Mouse (Mus musculus) neural tube, embryonic 14.5 days (tissue): ENCODE data around the gene Trim66. TPM values are rescaled to one million over a fixed set of nuclear protein-coding genes. Genes with fewer than 3 reads are reported as not detected.
A peak's percentile ranks its signal among the peaks of the same experiment; 100 is the strongest.

Experiments used
- ATAC-seq: fragments of 200-750 bp; cut with Nextera tagmentation; 2 replicates; pipeline ENCODE4 v1.8.0; 2017; ENCODE audit warnings: low read depth, mild to moderate bottlenecking, moderate TSS enrichment, moderate library complexity
- H3K27ac ChIP-seq: fragments of 300-500 bp; sonication (generic); 2 replicates; pipeline ENCODE4 v1.5.1; 2014; ENCODE audit warnings: low read depth, mild to moderate bottlenecking, control low read depth, low read length, moderate library complexity, mixed read lengths
- H3K27me3 ChIP-seq: fragments of 300-500 bp; sonication (generic); 2 replicates; pipeline ENCODE4 v1.6.1; 2014; ENCODE audit warnings: low read length; ENCODE audit not compliant: control insufficient read depth, insufficient read depth
- H3K36me3 ChIP-seq: fragments of 300-500 bp; sonication (generic); 2 replicates; pipeline ENCODE4 v1.6.1; 2014; ENCODE audit warnings: low read length, mixed read lengths; ENCODE audit not compliant: control insufficient read depth, insufficient read depth
- H3K4me1 ChIP-seq: fragments of 300-500 bp; sonication (generic); 2 replicates; pipeline ENCODE4 v1.6.1; 2014; ENCODE audit warnings: low read length; ENCODE audit not compliant: control insufficient read depth, insufficient read depth
- H3K4me2 ChIP-seq: fragments of 300-500 bp; sonication (generic); 2 replicates; pipeline ENCODE4 v1.6.1; 2014; ENCODE audit warnings: mild to moderate bottlenecking, low read depth, low read length, control low read depth
- H3K4me3 ChIP-seq: fragments of 300-500 bp; sonication (generic); 2 replicates; pipeline ENCODE4 v1.5.1; 2014; ENCODE audit warnings: low read depth, low read length, control low read depth, mixed read lengths
- H3K9ac ChIP-seq: fragments of 300-500 bp; sonication (generic); replicated peaks from 2 replicates; pipeline ENCODE4 v1.6.1; 2014; ENCODE audit warnings: low read depth, mild to moderate bottlenecking, control low read depth, low read length, mixed read lengths
- H3K9me3 ChIP-seq: fragments of 300-500 bp; sonication (generic); 2 replicates; pipeline ENCODE4 v1.6.1; 2016; ENCODE audit warnings: low read length; ENCODE audit not compliant: control insufficient read depth
- WGBS: fragments of 180-500 bp; shearing (Covaris S2); extraction: QIAGEN DNeasy Blood & Tissue Kit; methylation state at CpG from one replicate; pipeline ENCODE4 v1.1.7; 2014; 5-methylcytosine and 5-hydroxymethylcytosine counted together
- polyA plus RNA-seq: library from polyadenylated mRNA; unstranded; fragments of >200 nt; fragmentation: Nextera tagmentation; extraction: Ambion mirVana; gene quantifications from 2 replicates; pipeline ENCODE4 v1.2.1, GENCODE M21; 2014

The Trim66 gene
- polyA plus RNA-seq, 1 experiment from 2014 or later = 0.60 TPM

DNA sequence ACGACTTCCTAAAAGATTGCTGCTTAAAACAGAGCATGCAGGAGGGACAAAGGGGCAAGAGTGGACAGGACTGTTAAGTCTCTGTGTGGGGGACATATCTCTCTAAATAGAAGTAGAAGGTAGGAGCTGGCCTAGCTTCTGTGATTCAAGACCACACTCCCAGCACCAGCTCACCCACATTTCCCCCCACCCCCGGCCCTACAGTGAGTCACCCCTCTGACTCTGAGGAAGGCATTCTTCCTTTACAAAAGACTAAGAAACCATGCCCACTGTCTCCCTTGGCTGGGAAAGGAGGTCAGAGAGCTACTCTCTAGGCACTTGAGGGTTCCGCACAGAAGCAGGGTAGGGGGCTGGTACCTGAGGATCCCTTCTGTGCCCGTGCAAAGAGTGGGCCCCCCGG lies 23.7 kb downstream of the Trim66 start:
- no peak for ATAC-seq
- Histone ChIP-seq H3K4me1 (no peaks in the 10 kb centered on the region), H3K9ac (no peak overlapping the region), H3K27ac (no peak overlapping the region), H3K36me3 (no peaks in the 10 kb centered on the region), H3K4me3 (no peak overlapping the region), H3K4me2 (no peak overlapping the region), H3K9me3 (no peaks in the 10 kb centered on the region), H3K27me3 (no peaks in the 10 kb centered on the region)
- WGBS = 75% methylated on average over 5 of the region's 5 CpGs

DNA sequence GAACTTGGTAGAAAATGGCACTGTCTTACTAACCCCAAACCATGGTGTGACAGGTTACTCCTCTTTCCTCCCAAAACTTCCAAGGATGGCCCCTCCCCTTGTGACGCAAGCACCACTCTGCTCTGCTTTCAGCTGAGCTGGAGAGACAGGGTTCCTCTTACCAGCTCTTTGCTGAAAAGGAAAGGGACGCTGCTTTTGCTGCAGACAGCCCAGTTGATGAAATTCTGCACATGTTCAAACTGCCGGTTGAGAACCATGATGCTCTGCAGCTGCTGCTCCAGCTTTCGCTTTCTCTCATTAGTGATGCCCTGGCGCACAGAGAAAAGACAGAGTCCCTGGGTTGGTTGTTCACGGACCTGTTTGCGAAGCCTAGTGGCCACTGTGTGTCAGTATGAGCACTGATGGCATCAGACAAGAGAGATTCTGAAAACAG lies 27.2 kb downstream of the Trim66 start:
- H3K27ac ChIP-seq = no peak overlapping the region
- no peaks in the 10 kb centered on the region for H3K9me3 ChIP-seq
- H3K4me1 ChIP-seq = no peaks in the 10 kb centered on the region
- no peak overlapping the region for H3K4me3 ChIP-seq
- H3K36me3 ChIP-seq = no peaks in the 10 kb centered on the region
- H3K9ac ChIP-seq = no peak overlapping the region
- peak; percentile 65; the same call in 1 of the 2 replicates for ATAC-seq
- 22% methylated on average over 7 of the region's 7 CpGs for WGBS
- H3K27me3 ChIP-seq = no peaks in the 10 kb centered on the region
- H3K4me2 ChIP-seq = peak overlapping the region; percentile 16; the same call in 1 of the 2 replicates

DNA sequence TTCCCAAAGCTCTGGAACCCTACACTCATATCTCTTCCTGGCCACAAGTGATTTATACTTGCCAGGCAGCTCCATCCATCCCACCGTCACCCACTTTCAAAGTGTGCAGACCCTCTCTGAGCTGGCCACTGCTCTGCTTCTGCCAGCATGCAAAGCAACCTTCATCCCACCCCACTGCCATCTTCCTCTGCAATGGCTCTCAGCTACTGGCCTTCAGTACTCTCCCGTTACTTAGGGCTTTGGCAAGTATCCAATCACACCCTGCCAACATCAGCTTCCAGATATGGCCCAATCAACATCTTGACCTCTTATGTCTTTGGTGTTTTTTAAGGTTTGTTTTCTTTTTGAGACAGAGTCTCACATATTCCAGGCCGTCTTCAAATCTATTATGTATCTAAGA lies 30.0 kb downstream of the Trim66 start:
- no peak for ATAC-seq
- Histone ChIP-seq H3K4me3 (no peak overlapping the region), H3K9me3 (no peaks in the 10 kb centered on the region), H3K36me3 (no peaks in the 10 kb centered on the region), H3K4me1 (no peaks in the 10 kb centered on the region), H3K9ac (no peak overlapping the region), H3K4me2 (no peak overlapping the region), H3K27ac (no peak overlapping the region), H3K27me3 (no peaks in the 10 kb centered on the region)
- 90% methylated on average over 3 of the region's 3 CpGs for WGBS

DNA sequence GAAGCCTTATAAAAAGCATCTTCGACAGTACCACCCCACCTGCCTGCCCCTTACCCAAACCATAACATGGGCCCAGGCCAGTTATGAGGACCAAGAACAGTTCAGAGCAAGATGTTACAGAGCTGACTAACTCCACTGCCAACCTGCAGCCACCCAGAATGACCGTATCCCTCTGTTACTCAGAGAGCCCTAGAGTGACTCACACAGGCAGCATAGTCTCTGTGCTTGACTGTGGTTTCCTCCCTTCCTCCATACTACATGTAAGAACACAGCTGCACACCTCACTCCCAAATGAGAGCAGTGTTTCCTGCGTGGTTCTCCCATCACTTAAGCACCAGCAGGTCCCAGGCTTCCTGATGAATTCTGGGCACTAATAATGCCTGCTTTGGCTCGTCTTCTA lies 37.2 kb downstream of the Trim66 start:
- H3K9ac ChIP-seq = no peak overlapping the region
- no peaks in the 10 kb centered on the region for H3K27me3 ChIP-seq
- H3K36me3 ChIP-seq = no peaks in the 10 kb centered on the region
- no peaks in the 10 kb centered on the region for H3K4me1 ChIP-seq
- no peak overlapping the region for H3K4me3 ChIP-seq
- H3K27ac ChIP-seq = no peak overlapping the region
- H3K4me2 ChIP-seq = no peak overlapping the region
- 77% methylated on average over 4 of the region's 4 CpGs for WGBS
- no peak for ATAC-seq
- H3K9me3 ChIP-seq = no peaks in the 10 kb centered on the region; the same call in 1 of the 2 replicates

DNA sequence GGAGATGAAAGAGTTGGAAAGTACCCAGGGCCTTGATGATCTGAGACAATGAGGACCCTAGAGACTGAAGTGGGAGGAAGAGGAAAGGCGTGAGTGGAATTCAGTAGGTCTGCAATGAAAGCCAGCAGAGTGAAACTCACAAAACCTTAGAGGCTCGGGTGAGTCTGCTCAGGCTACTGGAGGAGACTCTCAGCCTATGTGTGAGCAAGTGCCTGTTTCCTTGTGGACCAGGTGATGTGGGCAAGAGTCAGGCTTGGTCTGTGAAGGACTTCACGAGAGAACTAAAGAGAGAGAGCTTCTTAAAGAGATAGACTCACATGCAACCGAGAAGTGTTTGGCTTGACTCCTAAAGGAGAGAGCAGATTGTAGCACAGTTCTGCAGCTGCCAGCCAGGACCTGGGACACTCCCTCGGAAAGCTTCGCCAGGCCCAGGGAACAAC lies 39.7 kb downstream of the Trim66 start:
- H3K27ac ChIP-seq = no peak overlapping the region

DNA sequence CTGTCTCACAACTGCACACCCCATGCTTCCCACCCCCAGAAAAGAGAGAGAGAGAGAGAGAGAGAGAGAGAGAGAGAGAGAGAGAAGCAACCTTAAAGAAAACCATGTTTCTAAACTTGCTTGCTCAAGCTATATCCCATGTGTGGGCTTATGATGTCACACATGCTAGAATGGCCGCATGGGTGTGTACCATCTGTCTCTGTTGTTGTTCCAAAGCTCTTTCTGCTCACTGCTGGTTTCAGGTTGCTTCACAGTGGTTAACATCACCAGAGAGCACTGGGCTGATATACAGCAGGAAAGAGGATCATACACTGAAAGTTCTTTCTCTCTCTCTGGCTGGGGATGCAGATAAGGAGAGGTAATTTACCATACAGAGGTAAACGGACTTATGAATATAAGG lies 40.3 kb downstream of the Trim66 start:
- no peak overlapping the region for H3K4me3 ChIP-seq
- no peak for ATAC-seq
- no peaks in the 10 kb centered on the region for H3K27me3 ChIP-seq
- no peaks in the 10 kb centered on the region for H3K36me3 ChIP-seq
- H3K9me3 ChIP-seq = no peaks in the 10 kb centered on the region; the same call in 1 of the 2 replicates
- H3K4me2 ChIP-seq = no peak overlapping the region
- 58% methylated on average over 2 of the region's 2 CpGs for WGBS
- no peak overlapping the region for H3K9ac ChIP-seq
- H3K4me1 ChIP-seq = no peaks in the 10 kb centered on the region
- no peak overlapping the region for H3K27ac ChIP-seq

More for the DNA sequence above, 39.7 kb downstream of the Trim66 start:
- no peaks in the 10 kb centered on the region; the same call in 1 of the 2 replicates for H3K9me3 ChIP-seq
- no peaks in the 10 kb centered on the region for H3K36me3 ChIP-seq
- no peak overlapping the region for H3K4me2 ChIP-seq
- H3K27me3 ChIP-seq = no peaks in the 10 kb centered on the region
- WGBS = 49% methylated on average over 6 of the region's 6 CpGs
- H3K9ac ChIP-seq = no peak overlapping the region
- ATAC-seq = no peak
- no peak overlapping the region for H3K4me3 ChIP-seq
- no peaks in the 10 kb centered on the region for H3K4me1 ChIP-seq

DNA sequence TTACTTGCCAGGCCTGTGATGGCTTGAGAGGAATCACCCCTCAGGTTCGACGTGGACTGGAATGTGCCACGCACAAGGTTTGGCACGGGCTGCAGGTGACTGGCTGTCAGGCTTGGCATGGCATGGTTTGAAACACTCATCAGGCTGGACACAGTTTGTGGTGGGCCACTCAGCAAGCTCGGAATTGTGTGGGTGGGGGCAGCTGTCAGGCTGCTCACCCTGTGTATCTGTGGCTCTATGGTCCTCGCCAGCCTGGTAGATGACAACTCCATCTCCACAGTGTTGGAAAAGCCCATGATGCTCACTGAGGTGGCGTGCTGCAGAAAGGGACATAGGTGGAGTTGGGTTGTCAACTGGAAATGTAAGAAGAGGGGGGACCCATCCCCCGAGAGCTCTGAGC lies 47.2 kb downstream of the Trim66 start:
- Histone ChIP-seq H3K27ac (no peak overlapping the region), H3K9me3 (no peaks in the 10 kb centered on the region), H3K9ac (no peak overlapping the region), H3K4me2 (no peak overlapping the region), H3K36me3 (no peaks in the 10 kb centered on the region), H3K4me3 (no peak overlapping the region), H3K4me1 (no peaks in the 10 kb centered on the region), H3K27me3 (no peaks in the 10 kb centered on the region)
- 93% methylated on average over 8 of the region's 8 CpGs for WGBS
- no peak for ATAC-seq

DNA sequence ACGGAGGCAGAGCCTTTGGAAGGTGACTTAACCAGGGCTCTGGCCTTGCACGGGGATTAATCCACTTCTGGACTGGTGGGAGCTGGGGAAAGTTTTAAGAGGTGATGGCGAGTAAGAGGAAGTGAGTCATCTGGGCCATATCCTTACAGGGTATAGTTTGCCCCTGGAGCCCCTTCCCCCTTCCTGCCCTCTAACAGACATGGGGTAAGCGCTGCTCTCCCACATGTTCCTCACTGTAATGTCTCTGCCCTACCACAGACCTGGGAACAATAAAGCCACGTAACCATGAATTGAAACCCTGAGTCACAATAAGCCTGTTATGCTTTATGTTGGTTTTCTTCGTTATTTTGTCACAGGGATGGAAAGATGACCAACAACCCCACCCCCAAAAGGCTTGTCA lies 51.4 kb downstream of the Trim66 start:
- no peak overlapping the region for H3K4me3 ChIP-seq
- H3K36me3 ChIP-seq = no peaks in the 10 kb centered on the region
- H3K9ac ChIP-seq = no peak overlapping the region
- ATAC-seq = no peak
- WGBS = 78% methylated on average over 6 of the region's 6 CpGs
- H3K4me1 ChIP-seq = no peaks in the 10 kb centered on the region
- no peaks in the 10 kb centered on the region for H3K9me3 ChIP-seq
- H3K27ac ChIP-seq = no peak overlapping the region
- no peak overlapping the region for H3K4me2 ChIP-seq
- no peaks in the 10 kb centered on the region for H3K27me3 ChIP-seq

DNA sequence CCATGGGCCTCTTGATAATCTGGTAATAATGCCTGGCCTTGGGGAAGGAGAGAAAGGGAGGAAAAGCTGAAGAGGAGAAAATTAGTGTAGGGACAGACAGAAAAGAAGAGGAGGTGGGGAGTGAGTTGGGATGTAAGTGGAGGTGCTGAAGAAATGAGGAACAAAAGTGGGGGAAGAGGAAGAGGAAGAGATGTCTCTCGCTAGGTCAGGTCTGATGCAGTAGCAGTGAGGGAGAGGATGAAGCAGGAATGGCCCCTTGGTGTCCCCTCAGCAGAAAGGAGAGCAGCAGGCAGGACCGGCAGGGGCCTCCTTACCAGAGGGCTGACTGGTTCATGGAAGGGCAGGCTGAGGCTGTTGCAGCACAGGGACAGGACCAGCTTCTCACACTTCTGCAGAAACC lies 52.2 kb downstream of the Trim66 start:
- Histone ChIP-seq H3K36me3 (no peaks in the 10 kb centered on the region), H3K27ac (no peak overlapping the region), H3K4me3 (no peak overlapping the region), H3K4me1 (no peaks in the 10 kb centered on the region), H3K9me3 (no peaks in the 10 kb centered on the region), H3K9ac (no peak overlapping the region), H3K4me2 (no peak overlapping the region), H3K27me3 (no peaks in the 10 kb centered on the region)
- no peak for ATAC-seq
- 77% methylated on average over 2 of the region's 2 CpGs for WGBS
